Mouse (Mus musculus): ENCODE results near the gene Insl3. TPM values are rescaled to one million over a fixed set of nuclear protein-coding genes. Genes with fewer than 3 reads are reported as not detected.
"Not testable (repeated sequence)": the region's sequence is repeated elsewhere in the genome, so short reads cannot be mapped to it uniquely, and the experiment has no call there.

Insl3 gene
- total RNA-seq, 2 experiments from 2014 or later, result 5.0 to 7.0 TPM

DNA sequence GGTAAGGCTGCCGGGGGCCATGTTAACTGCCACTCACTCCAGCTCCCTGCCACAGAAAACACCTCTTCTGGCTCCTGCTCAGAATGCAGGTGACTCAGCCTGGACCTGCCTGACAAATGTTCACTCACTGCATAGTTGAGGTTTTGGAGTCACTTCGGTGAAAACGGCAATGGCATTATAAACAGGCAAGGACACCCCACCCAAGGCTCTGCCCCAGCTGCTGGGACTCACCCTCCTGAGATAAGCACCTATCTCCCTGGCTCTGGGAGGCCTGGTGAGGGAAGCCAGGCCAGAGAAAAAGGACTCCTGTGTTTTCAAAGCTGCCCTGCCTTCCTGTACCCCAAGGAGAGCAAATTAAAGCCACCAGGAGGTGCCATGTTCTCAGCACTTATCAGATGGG, 13.9 kb downstream of the Insl3 start:
- intact Hi-C loops (cut with DNase I), result no loop called here

GRCm38 (mm10) chr8:71703400-71703799, 14.4 kb downstream of the Insl3 start:
- DNase-seq; intact Hi-C loops (cut with DNase I): not testable (repeated sequence)

More for the DNA sequence above, 13.9 kb downstream of the Insl3 start:
- no peak for DNase-seq

- DNase-seq, result peak; percentile 47 to 56
- intact Hi-C loops (cut with DNase I), result loop anchor here (2.0 kb wide), 1 partner anchor 23 kb away; no protein-coding TSS in a partner anchor
Measured at GRCm38 (mm10) chr8:71707874-71708273, 18.9 kb downstream of the Insl3 start.

- intact Hi-C loops (cut with DNase I), result loop anchor here (2.0 kb wide), 1 partner anchor 22 kb away; no protein-coding TSS in a partner anchor
- DNase-seq, result no peak
Measured at GRCm38 (mm10) chr8:71709134-71709799, 20.3 kb downstream of the Insl3 start.

- peak; percentile 75 to 86 for DNase-seq
- intact Hi-C loops (cut with DNase I), result loop anchor here (2.0 kb wide), 1 partner anchor 21 kb away; no protein-coding TSS in a partner anchor
Measured at GRCm38 (mm10) chr8:71709800-71710446, 20.9 kb downstream of the Insl3 start.

GRCm38 (mm10) chr8:71711574-71711973, 22.6 kb downstream of the Insl3 start:
- intact Hi-C loops (cut with DNase I), result no loop called here
- no peak for DNase-seq

DNA sequence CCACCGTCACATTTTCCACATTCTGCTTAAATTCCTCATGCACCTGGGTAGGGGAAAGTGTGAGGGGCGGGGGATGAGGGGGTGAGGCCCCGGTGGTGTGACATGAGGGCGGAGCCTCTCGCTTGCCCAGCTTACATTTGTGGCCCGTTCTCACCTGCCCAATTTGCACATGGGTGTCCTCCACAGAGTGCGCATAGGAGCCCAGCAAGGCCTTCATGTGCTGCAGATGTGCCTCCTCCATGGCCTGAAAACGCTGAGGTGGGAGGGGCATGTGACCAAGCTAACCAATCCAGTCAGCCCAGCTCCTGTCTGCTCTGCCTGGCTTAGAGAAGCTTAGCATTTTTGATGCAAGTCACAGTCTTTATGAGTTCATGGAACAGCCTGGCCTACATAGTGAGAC, 26.5 kb downstream of the Insl3 start:
- intact Hi-C loops (cut with DNase I), result no loop called here
- no peak for DNase-seq

GRCm38 (mm10) chr8:71716561-71717053, 27.6 kb downstream of the Insl3 start:
- intact Hi-C loops (cut with DNase I), result no loop called here

DNA sequence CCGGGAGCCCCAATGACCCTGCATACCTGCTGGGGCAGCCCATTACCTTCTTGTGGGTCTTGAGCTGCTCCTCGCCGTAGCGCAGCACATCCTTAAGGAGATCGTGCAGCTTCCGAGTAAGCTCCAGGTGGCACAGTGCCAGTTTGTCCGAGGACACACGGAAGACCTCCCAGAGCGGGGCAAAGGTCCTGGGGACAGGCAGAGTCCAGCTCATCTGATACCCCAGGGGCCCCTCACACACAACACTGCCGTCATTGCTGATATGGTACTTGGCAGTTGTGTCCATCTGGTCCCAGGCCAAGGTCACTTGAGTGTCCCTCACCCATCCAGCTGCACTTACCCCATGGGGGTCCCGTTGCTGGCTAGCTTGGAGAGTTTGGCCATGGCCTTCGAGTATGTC, 28.1 kb downstream of the Insl3 start:
- intact Hi-C loops (cut with DNase I), result no loop called here
- no peak for DNase-seq

More at GRCm38 (mm10) chr8:71716561-71717053, 27.6 kb downstream of the Insl3 start:
- no peak for DNase-seq

- no peak for DNase-seq
- intact Hi-C loops (cut with DNase I), result no loop called here
Measured at GRCm38 (mm10) chr8:71718252-71718651, 29.2 kb downstream of the Insl3 start.

DNA sequence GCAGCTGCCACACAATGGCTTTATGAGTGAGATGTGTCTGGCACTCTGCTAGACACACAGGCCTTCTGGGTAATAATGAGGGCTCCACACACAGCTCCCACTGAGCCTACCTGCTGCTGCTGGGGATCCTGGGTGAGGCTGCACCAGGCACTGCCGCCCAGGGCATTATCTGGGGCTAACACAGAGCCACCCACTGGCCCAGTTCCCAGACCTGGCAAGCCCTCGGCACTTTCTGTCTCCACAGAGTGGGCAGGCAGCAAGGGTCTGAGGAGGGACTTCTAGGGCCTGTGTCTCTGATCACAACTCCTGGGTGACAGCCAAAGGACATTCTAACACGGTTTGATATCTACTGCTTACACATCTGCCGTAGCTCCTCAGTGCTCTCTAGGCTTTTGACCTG, 30.2 kb downstream of the Insl3 start:
- peak; percentile 59 to 70 for DNase-seq
- intact Hi-C loops (cut with DNase I), result no loop called here

DNA sequence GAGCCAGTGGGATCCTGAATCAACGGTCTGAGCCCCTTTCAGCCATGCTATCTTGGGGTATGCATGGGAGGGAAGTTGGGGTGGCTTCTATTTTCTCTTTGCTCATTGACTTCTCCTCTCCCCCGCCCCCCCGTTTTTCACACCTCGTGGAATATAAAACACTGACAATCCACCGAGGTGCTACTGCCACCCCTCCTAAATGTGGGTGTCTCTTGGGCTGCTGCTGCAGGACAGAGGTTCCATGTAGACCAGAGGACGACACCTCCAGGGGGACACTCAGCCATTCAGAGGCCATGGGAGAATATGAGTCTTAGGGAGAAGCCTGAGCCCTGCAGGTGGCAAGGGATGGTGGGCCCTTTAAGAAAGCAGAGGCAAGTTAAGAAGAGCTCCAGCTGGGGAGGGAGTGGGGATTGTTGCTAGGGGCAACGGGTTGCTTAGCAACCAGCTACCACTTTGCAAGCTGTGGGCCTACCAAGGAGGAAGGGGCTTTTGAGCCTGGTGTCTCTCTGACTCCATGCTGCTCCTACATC, 31.0 kb downstream of the Insl3 start:
- intact Hi-C loops (cut with DNase I), result no loop called here
- DNase-seq, result no peak

- intact Hi-C loops (cut with DNase I), result no loop called here
- DNase-seq, result no peak
Measured at GRCm38 (mm10) chr8:71723047-71723551, 34.1 kb downstream of the Insl3 start.

DNA sequence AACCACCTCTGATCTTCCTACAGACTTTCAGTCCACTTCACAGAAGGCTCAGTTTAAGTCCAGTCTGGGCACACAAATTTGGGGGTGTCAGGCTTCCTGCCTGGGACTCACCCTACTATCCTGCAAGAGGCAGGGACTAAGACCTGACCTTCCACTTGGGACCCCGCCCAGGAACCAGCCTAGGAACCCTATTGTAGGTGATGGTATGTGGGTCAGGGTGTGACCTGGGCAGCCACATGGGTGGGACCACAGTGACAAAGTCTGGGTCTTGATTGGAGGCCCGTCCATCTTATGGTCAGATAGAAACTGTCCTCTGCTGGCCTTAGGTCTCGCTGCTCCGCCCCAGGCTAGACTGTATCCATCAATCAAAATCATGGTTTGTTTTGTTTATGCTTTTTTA, 35.4 kb downstream of the Insl3 start:
- DNase-seq, result no peak
- intact Hi-C loops (cut with DNase I), result no loop called here

DNA sequence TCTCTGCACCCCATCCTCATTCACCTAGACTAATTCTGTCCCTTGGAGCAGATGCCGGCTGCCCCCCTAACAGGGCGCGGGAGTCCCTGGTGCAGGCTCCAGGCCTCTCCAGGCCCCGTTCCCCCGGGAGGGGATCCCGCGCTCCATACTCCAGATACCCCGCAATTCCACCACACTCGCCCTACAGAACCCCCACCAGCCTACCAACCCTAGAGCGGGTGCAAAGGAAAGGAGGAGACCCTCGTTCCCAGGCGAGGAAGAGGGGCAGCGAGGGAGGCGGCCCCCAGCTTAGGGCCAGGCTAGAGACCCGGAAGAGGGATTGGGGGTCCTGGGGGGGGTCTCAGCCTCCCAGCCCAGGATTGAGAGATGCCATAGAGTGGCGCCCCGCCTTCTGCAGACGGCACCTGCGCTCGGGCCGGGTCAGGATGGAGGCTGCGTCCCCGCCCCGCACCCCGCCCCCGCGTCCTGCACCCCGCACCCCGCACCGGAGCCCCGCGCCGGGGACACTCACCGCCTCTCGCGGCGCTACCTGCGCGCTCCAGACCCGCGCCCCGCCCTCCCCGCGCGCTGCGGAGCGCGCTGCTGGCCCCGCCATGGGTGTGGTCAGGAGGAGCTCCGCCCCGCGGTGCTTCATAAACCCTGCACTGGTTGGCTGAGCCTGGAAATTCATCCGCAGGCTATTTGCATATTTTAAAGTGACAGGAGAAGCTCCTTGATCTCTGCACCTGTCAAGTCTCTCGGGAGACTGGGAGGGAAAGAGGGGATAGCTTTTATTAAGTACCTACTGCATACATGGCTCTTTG, 36.3 kb downstream of the Insl3 start, which contains the start of gene Fcho1:
Fcho1 (minus strand) TSS at position 595 of the 803 bp plus-strand sequence.
- intact Hi-C loops (cut with DNase I), result no loop called here

DNA sequence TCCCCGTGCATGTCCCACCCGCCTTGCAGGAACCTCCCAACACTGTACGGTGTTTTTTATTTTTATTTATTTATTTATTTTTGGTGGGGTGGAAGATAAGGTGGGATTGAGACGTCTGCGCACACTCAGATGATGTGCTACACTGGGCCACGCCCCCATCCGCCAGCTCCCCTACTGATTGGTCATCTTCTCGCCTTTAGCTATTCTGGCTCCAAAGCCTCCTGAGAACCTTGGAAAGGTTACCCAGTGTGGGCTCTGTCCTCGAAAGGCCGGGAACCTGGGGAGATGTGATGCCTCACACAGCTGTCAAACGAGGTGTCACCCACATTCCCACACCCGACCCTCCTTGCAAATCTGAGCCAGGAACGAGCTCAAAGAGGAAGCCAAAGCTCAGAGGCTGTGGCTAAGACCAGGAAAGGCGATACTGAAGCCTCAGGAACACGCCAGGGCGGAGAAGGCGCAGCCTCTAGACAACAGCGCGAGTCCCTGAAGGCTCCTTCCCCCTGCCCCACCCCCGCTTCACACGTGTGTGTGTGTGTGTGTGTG, 39.3 kb downstream of the Insl3 start:
- intact Hi-C loops (cut with DNase I), result no loop called here
- DNase-seq, result no peak

More for the DNA sequence above, 36.3 kb downstream of the Insl3 start, which contains the start of gene Fcho1:
- DNase-seq, result peak; percentile 61 to 73

DNA sequence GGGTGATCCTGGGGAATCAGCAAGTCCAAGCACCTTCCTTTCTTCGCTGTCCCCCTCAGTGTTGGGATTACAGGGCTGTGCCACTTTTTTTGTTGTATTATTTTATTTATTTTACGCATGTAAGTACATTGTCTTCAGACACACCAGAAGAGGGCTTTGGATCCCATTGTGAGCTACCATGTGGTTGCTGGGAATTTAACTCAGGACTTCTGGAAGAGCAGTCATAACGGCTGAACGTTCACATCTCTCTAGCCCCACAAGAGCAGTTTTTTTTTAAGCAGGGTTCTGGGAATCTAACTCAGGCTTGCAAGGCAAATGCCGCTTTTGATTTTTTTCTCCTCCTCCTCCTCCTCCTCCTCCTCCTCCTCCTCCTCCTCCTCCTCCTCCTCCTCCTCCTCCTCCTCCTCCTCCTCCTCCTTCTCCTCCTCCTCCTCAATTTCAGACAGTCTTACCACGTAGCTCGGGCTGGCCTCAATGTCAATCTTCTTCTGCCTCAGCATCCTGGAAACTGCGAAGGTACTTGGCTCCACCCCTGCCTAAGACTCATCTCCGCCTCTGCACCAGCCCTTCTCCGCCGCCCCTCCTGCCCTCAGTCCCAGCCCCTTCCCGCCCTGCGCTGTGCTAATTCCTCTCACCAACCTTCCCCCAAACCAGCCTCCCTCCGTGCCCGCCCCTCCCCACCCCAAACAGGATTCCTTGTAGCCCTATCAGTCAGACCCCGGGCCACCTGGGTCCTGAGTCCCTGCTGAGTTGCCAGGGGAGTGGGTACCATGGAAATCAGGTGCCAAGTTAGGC, 40.0 kb downstream of the Insl3 start:
- intact Hi-C loops (cut with DNase I), result no loop called here
- DNase-seq, result no peak

- DNase-seq, result peak; percentile 57 to 67
- intact Hi-C loops (cut with DNase I), result loop anchor here (2.0 kb wide), 1 partner anchor 23 kb away; no protein-coding TSS in a partner anchor
Measured at GRCm38 (mm10) chr8:71731652-71732230, 42.7 kb downstream of the Insl3 start.

DNA sequence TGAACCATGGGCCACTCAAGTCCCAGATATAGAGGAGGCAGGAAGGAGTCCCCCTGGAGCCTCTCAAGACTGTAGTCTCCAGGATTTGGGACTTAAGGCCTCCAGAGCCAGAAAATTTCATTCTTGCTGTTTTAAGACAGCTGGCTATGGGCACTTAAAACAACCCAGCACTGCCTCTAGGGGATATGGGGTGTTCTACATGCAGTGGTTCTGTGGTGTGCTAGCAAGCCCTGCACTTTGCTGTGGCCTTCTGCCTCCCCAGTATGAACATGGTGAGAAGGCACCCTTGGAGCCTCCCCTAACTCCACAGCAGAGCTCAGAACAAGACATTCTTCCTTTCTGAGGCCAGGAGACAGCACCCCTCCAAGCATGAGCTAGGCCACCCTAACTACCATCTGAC, 49.3 kb downstream of the Insl3 start:
- DNase-seq, result not testable (repeated sequence)
- intact Hi-C loops (cut with DNase I), result loop anchor here (5.0 kb wide), 1 partner anchor 456 kb away; no protein-coding TSS in a partner anchor
